Mouse (Mus musculus): ENCODE data around the gene Ormdl3.

Ormdl3 gene

GRCm38 (mm10) chr11:98587684-98588546 lies 747 bp upstream of the Ormdl3 start:
- peak; percentile 87 to 93 for DNase-seq

- DNase-seq: no peak
Measured at GRCm38 (mm10) chr11:98586087-98586891, 879 bp downstream of the Ormdl3 start.

- DNase-seq: no peak
Measured at GRCm38 (mm10) chr11:98584629-98585177, 2.5 kb downstream of the Ormdl3 start.

GRCm38 (mm10) chr11:98584146-98584545 lies 3.0 kb downstream of the Ormdl3 start:
- no peak for DNase-seq

- DNase-seq: no peak
Measured at GRCm38 (mm10) chr11:98583571-98583970, 3.6 kb downstream of the Ormdl3 start.

GRCm38 (mm10) chr11:98583265-98583552 lies 4.0 kb downstream of the Ormdl3 start:
- DNase-seq: no peak

GRCm38 (mm10) chr11:98582551-98583264 lies 4.5 kb downstream of the Ormdl3 start:
- DNase-seq: no peak

- DNase-seq: no peak
Measured at GRCm38 (mm10) chr11:98582030-98582388, 5.2 kb downstream of the Ormdl3 start.

GRCm38 (mm10) chr11:98581286-98582029 lies 5.7 kb downstream of the Ormdl3 start:
- DNase-seq: no peak

GRCm38 (mm10) chr11:98580301-98581121 lies 6.7 kb downstream of the Ormdl3 start:
- no peak for DNase-seq

GRCm38 (mm10) chr11:98577776-98578175 lies 9.4 kb downstream of the Ormdl3 start:
- DNase-seq: no peak

- DNase-seq: no peak
Measured at GRCm38 (mm10) chr11:98569461-98569860, 17.7 kb downstream of the Ormdl3 start.

- no peak for DNase-seq
Measured at GRCm38 (mm10) chr11:98568326-98568725, 18.8 kb downstream of the Ormdl3 start.

GRCm38 (mm10) chr11:98563921-98564414 lies 23.2 kb downstream of the Ormdl3 start:
- no peak for DNase-seq

GRCm38 (mm10) chr11:98563025-98563424 lies 24.1 kb downstream of the Ormdl3 start:
- DNase-seq: no peak

GRCm38 (mm10) chr11:98560942-98561341 lies 26.2 kb downstream of the Ormdl3 start:
- DNase-seq: no peak

GRCm38 (mm10) chr11:98555124-98555700 lies 32.0 kb downstream of the Ormdl3 start:
- no peak for DNase-seq

- DNase-seq: no peak
Measured at GRCm38 (mm10) chr11:98553966-98554365, 33.2 kb downstream of the Ormdl3 start.

GRCm38 (mm10) chr11:98550975-98551828 lies 36.0 kb downstream of the Ormdl3 start, which contains the start of gene Zpbp2:
Gene Zpbp2 (plus strand): TSS chr11:98551097.
- peak; percentile 91 to 92 for DNase-seq

All from lung, postnatal 4 days (tissue).